Mouse (Mus musculus): ENCODE results near the gene Myom1. TPM values are rescaled to one million over a fixed set of nuclear protein-coding genes. Genes with fewer than 3 reads are reported as not detected.

Gene Myom1
- total RNA-seq, 2 experiments from 2014 or later = 1.0 to 9.2 TPM

DNA sequence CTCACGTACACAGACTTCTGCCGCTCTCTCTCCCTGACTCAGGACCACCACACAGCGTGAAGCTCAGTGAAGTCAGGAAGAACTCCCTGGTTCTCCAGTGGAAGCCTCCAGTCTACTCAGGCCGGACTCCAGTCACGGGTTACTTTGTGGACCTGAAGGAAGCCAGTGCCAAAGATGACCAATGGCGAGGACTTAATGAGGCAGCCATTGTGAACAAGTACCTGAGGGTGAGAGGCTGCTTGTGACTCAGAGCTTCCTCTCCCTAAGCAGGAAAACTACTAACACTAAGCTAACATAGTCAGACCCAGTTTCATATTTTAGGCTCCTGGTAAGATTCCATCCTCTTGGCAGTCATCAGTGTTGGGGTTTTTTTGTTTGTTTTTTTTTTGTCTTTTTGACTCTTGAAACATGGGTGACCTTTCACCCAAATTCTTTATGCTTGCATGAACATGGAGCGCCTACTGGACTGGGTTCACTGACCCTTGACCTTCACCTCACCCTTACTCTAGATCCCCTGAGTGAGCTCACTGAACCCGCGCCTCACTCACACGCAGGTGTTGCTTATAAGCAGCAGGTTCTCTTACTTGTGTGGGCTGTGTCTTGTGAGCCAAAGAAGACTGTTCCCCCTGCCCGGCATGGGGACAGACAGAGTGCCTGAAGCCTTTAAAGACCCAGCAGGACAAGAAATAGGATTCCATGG lies 87.5 kb downstream of the Myom1 start:
- ATAC-seq (replicated peaks; ENCODE audit: low FRiP score, low TSS enrichment, poor library complexity, severe bottlenecking) = no peak

- ATAC-seq (replicated peaks; ENCODE audit: low FRiP score, low TSS enrichment, poor library complexity, severe bottlenecking) = no peak
Measured at GRCm38 (mm10) chr17:71091024-71091423, 88.6 kb downstream of the Myom1 start.

DNA sequence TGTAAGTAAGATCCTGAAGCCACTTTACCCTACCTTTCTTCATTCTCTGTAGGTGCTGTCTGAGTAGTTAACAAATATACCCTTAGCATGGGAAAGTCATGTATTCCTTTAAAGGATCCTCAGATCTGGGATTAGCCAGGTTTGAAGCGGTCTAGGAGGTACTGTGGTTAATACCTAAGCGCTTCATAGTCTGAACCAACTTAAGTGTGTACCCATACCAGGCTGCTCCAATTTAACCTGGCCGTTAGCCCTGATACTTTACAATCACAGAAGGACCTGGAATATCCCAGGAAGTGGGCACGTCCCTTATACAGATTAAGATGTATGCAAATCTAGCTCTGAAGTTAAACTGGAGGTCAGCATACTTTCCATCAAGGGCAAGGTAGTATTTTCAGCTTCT lies 89.9 kb downstream of the Myom1 start:
- no peak for ATAC-seq (replicated peaks; ENCODE audit: low FRiP score, low TSS enrichment, poor library complexity, severe bottlenecking)

- no peak for ATAC-seq (replicated peaks; ENCODE audit: low FRiP score, low TSS enrichment, poor library complexity, severe bottlenecking)
Measured at GRCm38 (mm10) chr17:71093793-71094192, 91.4 kb downstream of the Myom1 start.

DNA sequence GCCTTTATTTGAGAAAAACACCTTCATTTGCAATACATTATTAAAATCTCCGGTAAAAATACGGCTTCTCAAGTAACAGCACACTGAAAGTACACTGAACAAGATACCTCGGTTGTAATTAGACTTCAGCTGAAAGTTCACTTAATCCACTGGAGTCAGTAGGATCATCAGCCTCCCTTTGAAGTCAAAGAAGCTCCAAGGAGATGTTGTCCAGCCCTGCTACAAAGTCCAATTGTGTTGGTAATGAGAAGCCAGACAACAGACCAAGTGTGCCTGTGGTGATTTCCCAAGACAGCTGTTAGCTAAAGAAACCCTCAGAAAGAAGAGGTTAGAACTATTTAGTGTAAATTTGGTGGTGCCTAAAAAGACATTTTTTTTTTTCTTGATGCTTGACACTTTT lies 92.0 kb downstream of the Myom1 start:
- no peak for ATAC-seq (replicated peaks; ENCODE audit: low FRiP score, low TSS enrichment, poor library complexity, severe bottlenecking)

- no peak for ATAC-seq (replicated peaks; ENCODE audit: low FRiP score, low TSS enrichment, poor library complexity, severe bottlenecking)
Measured at GRCm38 (mm10) chr17:71096557-71097208, 94.2 kb downstream of the Myom1 start.

GRCm38 (mm10) chr17:71097209-71097597 lies 94.8 kb downstream of the Myom1 start:
- no peak for ATAC-seq (replicated peaks; ENCODE audit: low FRiP score, low TSS enrichment, poor library complexity, severe bottlenecking)

GRCm38 (mm10) chr17:71098606-71099005 lies 96.2 kb downstream of the Myom1 start:
- ATAC-seq (replicated peaks; ENCODE audit: low FRiP score, low TSS enrichment, poor library complexity, severe bottlenecking) = no peak

- ATAC-seq (replicated peaks; ENCODE audit: low FRiP score, low TSS enrichment, poor library complexity, severe bottlenecking) = peak; percentile 29; the same call in 1 of the 2 replicates
Measured at GRCm38 (mm10) chr17:71102571-71103551, 100.4 kb downstream of the Myom1 start.

DNA sequence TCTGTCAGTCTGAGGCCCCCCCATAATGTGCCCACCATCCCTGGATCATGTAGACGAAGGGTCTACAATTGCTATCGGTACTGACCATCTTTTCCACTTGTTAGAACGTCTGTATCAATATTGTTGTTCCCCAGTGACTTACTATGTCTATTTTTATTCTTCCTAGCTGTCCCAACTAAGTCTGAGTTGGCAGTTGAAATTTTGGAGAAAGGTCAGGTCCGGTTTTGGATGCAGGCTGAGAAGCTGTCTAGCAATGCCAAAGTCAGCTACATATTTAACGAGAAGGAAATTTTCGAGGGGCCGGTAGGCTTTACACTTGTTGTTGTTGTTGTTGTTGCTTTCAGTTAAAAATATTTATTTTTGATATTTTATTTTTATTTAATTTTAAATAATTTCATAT lies 102.9 kb downstream of the Myom1 start:
- no peak for ATAC-seq (replicated peaks; ENCODE audit: low FRiP score, low TSS enrichment, poor library complexity, severe bottlenecking)

GRCm38 (mm10) chr17:71106250-71106649 lies 103.8 kb downstream of the Myom1 start:
- ATAC-seq (replicated peaks; ENCODE audit: low FRiP score, low TSS enrichment, poor library complexity, severe bottlenecking) = no peak

- ATAC-seq (replicated peaks; ENCODE audit: low FRiP score, low TSS enrichment, poor library complexity, severe bottlenecking) = no peak
Measured at GRCm38 (mm10) chr17:71110753-71111265, 108.4 kb downstream of the Myom1 start.

DNA sequence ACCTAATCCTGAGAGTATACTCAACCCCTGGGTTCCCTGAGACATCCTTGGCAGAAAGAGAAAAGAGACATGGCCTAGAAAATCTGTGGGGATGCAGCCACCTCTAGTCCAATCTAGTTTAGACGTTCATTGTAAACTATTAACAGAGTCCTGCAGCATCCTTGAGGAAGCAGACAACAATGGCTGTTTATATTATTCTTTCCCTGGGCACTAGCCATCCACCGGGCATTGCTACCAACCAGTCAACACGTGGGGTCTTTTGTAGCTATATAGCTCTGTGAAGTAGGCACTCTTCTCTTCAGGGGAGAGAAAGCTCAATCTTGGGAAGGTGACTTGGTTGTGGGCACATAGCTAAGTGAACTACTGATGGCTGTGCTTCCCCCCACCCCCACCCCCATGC lies 110.3 kb downstream of the Myom1 start:
- ATAC-seq (replicated peaks; ENCODE audit: low FRiP score, low TSS enrichment, poor library complexity, severe bottlenecking) = no peak

GRCm38 (mm10) chr17:71114282-71114681 lies 111.8 kb downstream of the Myom1 start:
- ATAC-seq (replicated peaks; ENCODE audit: low FRiP score, low TSS enrichment, poor library complexity, severe bottlenecking) = no peak

- ATAC-seq (replicated peaks; ENCODE audit: low FRiP score, low TSS enrichment, poor library complexity, severe bottlenecking) = no peak
Measured at GRCm38 (mm10) chr17:71117956-71118355, 115.5 kb downstream of the Myom1 start.

GRCm38 (mm10) chr17:71118607-71119006 lies 116.2 kb downstream of the Myom1 start:
- no peak for ATAC-seq (replicated peaks; ENCODE audit: low FRiP score, low TSS enrichment, poor library complexity, severe bottlenecking)

DNA sequence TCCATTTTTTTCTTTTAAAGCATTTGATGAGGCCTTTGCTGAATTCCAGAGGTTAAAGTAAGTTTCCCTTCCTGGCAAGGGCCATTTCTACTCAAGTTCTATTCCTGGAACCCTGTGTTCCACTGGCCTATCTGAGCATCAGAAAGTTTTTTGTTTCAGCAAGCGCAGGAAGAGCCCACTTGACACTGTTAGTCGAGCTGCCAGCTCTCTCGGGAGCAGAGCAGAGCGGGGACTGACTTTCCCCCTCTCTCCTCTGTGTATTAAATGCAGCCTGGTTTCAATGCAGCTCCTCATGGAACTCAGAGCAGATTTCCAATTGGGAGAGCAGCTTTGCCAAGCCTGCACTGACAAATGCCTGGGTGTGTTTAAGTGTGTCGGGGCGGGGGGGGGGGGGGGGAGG lies 118.2 kb downstream of the Myom1 start:
- no peak for ATAC-seq (replicated peaks; ENCODE audit: low FRiP score, low TSS enrichment, poor library complexity, severe bottlenecking)

GRCm38 (mm10) chr17:71124061-71124670 lies 121.7 kb downstream of the Myom1 start:
- ATAC-seq (replicated peaks; ENCODE audit: low FRiP score, low TSS enrichment, poor library complexity, severe bottlenecking) = peak; percentile 58

- no peak for ATAC-seq (replicated peaks; ENCODE audit: low FRiP score, low TSS enrichment, poor library complexity, severe bottlenecking)
Measured at GRCm38 (mm10) chr17:71124674-71125073, 122.2 kb downstream of the Myom1 start.
